Mouse (Mus musculus) E14TG2a.4 (cell line): ENCODE results near the gene Rph3al.

Experiments used
- H3K27me3 ChIP-seq: 2 replicates; pipeline ENCODE4 v1.6.1; 2014; ENCODE audit warnings: low read length, control low read depth; ENCODE audit not compliant: insufficient read depth
- H3K36me3 ChIP-seq: 2 replicates; pipeline ENCODE4 v1.6.1; 2014; ENCODE audit warnings: low read length, control low read depth; ENCODE audit not compliant: insufficient read depth
- H3K4me1 ChIP-seq: replicated peaks from 2 replicates; pipeline ENCODE4 v1.6.1; 2014; ENCODE audit warnings: low read depth, low read length, control low read depth
- H3K4me3 ChIP-seq: replicated peaks from 2 replicates; pipeline ENCODE4 v1.5.1; 2014; ENCODE audit warnings: mild to moderate bottlenecking, low read length
- H3K9me3 ChIP-seq: 2 replicates; pipeline ENCODE4 v1.6.1; 2014; ENCODE audit warnings: low read length, control low read depth
- CTCF ChIP-seq: conservative IDR thresholded peaks from 2 replicates; pipeline ENCODE4 v1.5.1; 2014; ENCODE audit warnings: low read length
- NANOG ChIP-seq: IDR thresholded peaks from 2 replicates; pipeline ENCODE4 v1.6.1; 2014; ENCODE audit warnings: borderline replicate concordance, low read length, mixed read lengths
- POU5F1 ChIP-seq: IDR thresholded peaks from 2 replicates; pipeline ENCODE4 v1.6.1; 2014; ENCODE audit warnings: low read length, borderline replicate concordance

Rph3al gene

GRCm38 (mm10) chr11:75827414-75827813 is 110.8 kb downstream of the Rph3al start:
- Histone ChIP-seq H3K4me1 (peaks cover 18% of the 10 kb centered on the region), H3K27me3 (peaks cover 22% of the 10 kb centered on the region), H3K4me3 (0 out of 2 replicates have a peak overlapping the region, but pooled peaks have one; percentile 10), H3K36me3 (no peaks in the 10 kb centered on the region), H3K9me3 (no peaks in the 10 kb centered on the region)
- TF ChIP-seq POU5F1 (no peak), CTCF (no peak), NANOG (no peak)

GRCm38 (mm10) chr11:75823506-75823905 is 114.7 kb downstream of the Rph3al start:
- H3K36me3 ChIP-seq = no peaks in the 10 kb centered on the region
- H3K9me3 ChIP-seq = no peaks in the 10 kb centered on the region
- H3K27me3 ChIP-seq = peaks cover 42% of the 10 kb centered on the region
- H3K4me1 ChIP-seq = peaks cover 16% of the 10 kb centered on the region
- TF ChIP-seq CTCF (no peak), POU5F1 (no peak), NANOG (no peak)
- H3K4me3 ChIP-seq = no peak overlapping the region

DNA sequence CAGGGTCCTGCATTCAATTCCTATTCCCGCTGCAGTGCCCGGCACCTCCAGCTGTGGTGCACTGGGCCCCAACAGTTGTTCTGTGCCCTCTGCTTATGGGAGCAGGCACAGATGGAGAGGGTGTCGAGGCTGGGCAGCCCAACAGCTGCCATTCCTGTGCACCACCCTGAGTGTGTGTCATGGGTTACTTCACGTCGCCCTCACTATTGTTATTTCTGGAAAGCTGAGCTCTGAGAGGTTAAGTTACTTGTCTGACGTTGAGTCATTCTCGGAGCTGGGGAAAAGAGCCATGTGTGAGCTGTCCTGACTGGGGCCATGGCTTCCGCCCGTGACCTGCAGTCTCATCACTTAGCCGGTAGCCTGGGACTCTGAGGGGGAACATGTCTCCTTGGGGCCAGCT is 125.1 kb downstream of the Rph3al start:
- no peak for TF ChIP-seq NANOG
- TF ChIP-seq POU5F1 = no peak
- TF ChIP-seq CTCF = no peak
- Histone ChIP-seq H3K4me1 (peaks cover 9% of the 10 kb centered on the region), H3K27me3 (peaks cover 20% of the 10 kb centered on the region), H3K36me3 (no peaks in the 10 kb centered on the region), H3K4me3 (no peak overlapping the region), H3K9me3 (no peaks in the 10 kb centered on the region)

DNA sequence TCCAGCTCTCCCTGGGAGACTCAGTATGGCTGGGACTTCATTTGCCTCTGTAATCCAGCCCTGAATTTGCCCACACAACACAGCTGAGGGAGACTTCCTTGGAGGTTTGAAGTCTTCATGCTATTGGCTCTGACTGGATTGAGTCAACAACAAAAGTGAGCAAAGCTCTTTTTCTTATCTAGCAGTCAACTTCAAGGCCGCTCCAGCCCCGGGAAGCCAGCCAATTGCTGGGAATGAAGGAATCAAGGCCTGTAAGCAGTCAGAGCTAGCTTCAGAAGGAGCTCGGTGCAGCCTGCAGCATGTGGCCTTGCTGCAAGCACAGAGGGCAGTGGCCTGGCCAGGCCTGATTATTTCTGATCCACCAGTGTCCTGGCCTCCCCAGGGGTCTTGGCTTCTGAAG is 126.3 kb downstream of the Rph3al start:
- Histone ChIP-seq H3K36me3 (no peaks in the 10 kb centered on the region), H3K9me3 (no peaks in the 10 kb centered on the region), H3K4me3 (no peak overlapping the region), H3K4me1 (peaks cover 3% of the 10 kb centered on the region), H3K27me3 (peaks cover 16% of the 10 kb centered on the region)
- TF ChIP-seq POU5F1 = no peak
- TF ChIP-seq NANOG = no peak
- no peak for TF ChIP-seq CTCF

- H3K36me3 ChIP-seq = no peaks in the 10 kb centered on the region
- no peaks in the 10 kb centered on the region for H3K9me3 ChIP-seq
- TF ChIP-seq POU5F1 (no peak), NANOG (no peak), CTCF (no peak)
- H3K27me3 ChIP-seq = peaks cover 10% of the 10 kb centered on the region
- H3K4me3 ChIP-seq = no peak overlapping the region
- peaks cover 13% of the 10 kb centered on the region; the same call in 1 of the 2 replicates for H3K4me1 ChIP-seq
Observed at GRCm38 (mm10) chr11:75810526-75810925, 127.7 kb downstream of the Rph3al start.

DNA sequence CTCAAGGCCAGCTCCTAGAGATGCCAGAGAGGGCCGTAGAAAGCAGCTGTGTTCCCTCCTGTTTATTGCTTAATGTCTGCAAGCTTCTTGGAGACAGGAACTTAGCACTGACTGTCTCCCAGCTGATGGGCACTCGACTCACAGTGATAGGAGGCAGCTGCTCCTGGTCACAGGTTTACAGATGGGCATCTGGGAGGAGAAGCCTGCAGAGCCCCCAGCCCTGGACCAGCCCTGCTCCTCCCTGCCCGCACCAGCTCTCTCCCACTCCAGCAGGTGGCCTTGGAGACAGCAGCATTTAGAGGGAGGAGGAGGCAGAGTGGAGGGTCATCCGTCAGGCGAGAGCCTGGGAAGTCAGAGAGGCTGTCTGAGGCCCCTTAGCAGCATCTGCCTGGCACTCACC is 130.7 kb downstream of the Rph3al start:
- no peaks in the 10 kb centered on the region for H3K9me3 ChIP-seq
- no peak for TF ChIP-seq CTCF
- TF ChIP-seq POU5F1 = no peak
- TF ChIP-seq NANOG = no peak
- H3K4me1 ChIP-seq = peaks cover 26% of the 10 kb centered on the region
- H3K36me3 ChIP-seq = no peaks in the 10 kb centered on the region
- H3K27me3 ChIP-seq = peaks cover 2% of the 10 kb centered on the region; the same call in 1 of the 2 replicates
- H3K4me3 ChIP-seq = no peak overlapping the region

GRCm38 (mm10) chr11:75801771-75802550 is 136.3 kb downstream of the Rph3al start:
- TF ChIP-seq NANOG (peak; percentile 32; the same call in 1 of the 2 replicates), CTCF (no peak), POU5F1 (no peak)
- H3K9me3 ChIP-seq = no peaks in the 10 kb centered on the region
- peaks cover 38% of the 10 kb centered on the region for H3K27me3 ChIP-seq
- peaks cover 60% of the 10 kb centered on the region for H3K4me1 ChIP-seq
- H3K36me3 ChIP-seq = no peaks in the 10 kb centered on the region
- 0 out of 2 replicates have a peak overlapping the region, but pooled peaks have one; percentile 1 for H3K4me3 ChIP-seq

- peaks cover 55% of the 10 kb centered on the region for H3K4me1 ChIP-seq
- no peaks in the 10 kb centered on the region for H3K9me3 ChIP-seq
- no peaks in the 10 kb centered on the region for H3K36me3 ChIP-seq
- peak overlapping the region; percentile 1; the same call in 1 of the 2 replicates for H3K4me3 ChIP-seq
- H3K27me3 ChIP-seq = peaks cover 42% of the 10 kb centered on the region
- TF ChIP-seq POU5F1 (no peak), NANOG (no peak), CTCF (no peak)
Observed at GRCm38 (mm10) chr11:75801369-75801768, 136.9 kb downstream of the Rph3al start.
